In the genomic region with DNA sequence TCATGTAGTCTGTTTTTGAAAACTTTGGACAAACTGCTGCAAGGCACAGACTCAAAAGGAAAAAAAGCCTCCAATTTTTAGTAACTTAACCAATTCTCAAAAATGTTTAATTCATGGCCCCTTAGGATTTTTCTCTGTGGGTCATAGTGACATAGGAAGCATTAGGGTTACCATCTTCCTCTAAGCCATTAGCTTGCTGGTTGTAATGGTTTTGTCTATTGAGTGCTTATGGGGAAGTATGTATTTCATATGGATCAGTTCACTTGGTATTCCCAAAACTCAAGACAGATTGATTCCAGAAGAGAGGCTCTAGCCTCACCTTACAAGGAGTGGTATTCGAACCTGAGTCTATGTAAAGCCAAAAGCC, we compare ENCODE assay signal across 9 mouse cellular contexts. TPM values are rescaled to one million over a fixed set of nuclear protein-coding genes. Genes with fewer than 3 reads are reported as not detected.
DNase-seq lines count a peak whose midpoint lies in the region; ATAC-seq and TF ChIP-seq lines count a peak whose summit lies in the region.
"Had no signal": no experiment of that assay in that cellular context is flagged by ENCODE, and none has a peak within 500 bp of the region (broad histone marks: within the 10 kb centered on the region; RNA-seq: fewer than 3 reads in every experiment).

No protein-coding gene starts in this region.

- TF ChIP-seq POLR2A in cerebellum, adult 2 months (IDR thresholded peaks at IDR 0.05; ENCODE audit: borderline replicate concordance, insufficient read depth, low read length), result no peak

- H3K4me1 ChIP-seq in forebrain, embryonic 16.5 days (replicated peaks; ENCODE audit: control insufficient read depth, insufficient read depth, low read length), result peaks cover 12% of the 10 kb centered on the region
- peaks cover 23% of the 10 kb centered on the region for H3K4me1 ChIP-seq in liver, embryonic 15.5 days (replicated peaks)
- no peaks in the 10 kb centered on the region for H3K4me1 ChIP-seq in cerebellum, adult 2 months (ENCODE audit: control insufficient read depth, insufficient read depth, low read length)

- peak overlapping the region; percentile 72 for H3K4me3 ChIP-seq in gastrocnemius, adult 2 months
- peak overlapping the region; percentile 87 for H3K4me3 ChIP-seq in forebrain, embryonic 16.5 days (replicated peaks; ENCODE audit: low read length)
- H3K4me3 ChIP-seq in liver, embryonic 15.5 days (replicated peaks), result peak overlapping the region; percentile 85
- no peak overlapping the region for H3K4me3 ChIP-seq in cerebellum, adult 2 months (replicated peaks; ENCODE audit: insufficient read depth, low read depth, low read length)

- peak overlapping the region; percentile 80 for H3K9ac ChIP-seq in forebrain, embryonic 16.5 days (replicated peaks; ENCODE audit: low read depth, low read length)
- no peak overlapping the region for H3K9ac ChIP-seq in liver, embryonic 15.5 days

- WGBS in forebrain, embryonic 16.5 days, result 97% methylated on average over 1 of the region's 1 CpGs
- 60% methylated on average over 1 of the region's 1 CpGs for WGBS in liver, embryonic 15.5 days (ENCODE audit: insufficient replicate concordance)
- 96% methylated on average over 1 of the region's 1 CpGs for WGBS in cerebellum, adult 2 months

- no peaks in the 10 kb centered on the region for H3K27me3 ChIP-seq in forebrain, embryonic 16.5 days (replicated peaks; ENCODE audit: control insufficient read depth, insufficient read depth, low read length)
- H3K27me3 ChIP-seq in liver, embryonic 15.5 days, result no peaks in the 10 kb centered on the region
- no peaks in the 10 kb centered on the region for H3K27me3 ChIP-seq in cerebellum, adult 2 months (ENCODE audit: control insufficient read depth, insufficient read depth, low read length)

- peak overlapping the region; percentile 73 for H3K4me2 ChIP-seq in forebrain, embryonic 16.5 days (ENCODE audit: low read length)
- peak overlapping the region; percentile 82 for H3K4me2 ChIP-seq in liver, embryonic 15.5 days

- peaks cover 9% of the 10 kb centered on the region for H3K36me3 ChIP-seq in forebrain, embryonic 16.5 days (ENCODE audit: control insufficient read depth, insufficient read depth)
- peaks cover 20% of the 10 kb centered on the region for H3K36me3 ChIP-seq in liver, embryonic 15.5 days (replicated peaks)

- DNase-seq in gastrocnemius, adult 2 months, result no peak
- no peak for DNase-seq in gastrocnemius, postnatal 36 days
- peak; percentile 11 for DNase-seq in 416B (ENCODE audit: low read depth)
- no peak for DNase-seq in spleen, postnatal 36 days (ENCODE audit: low spot score in 2 of 2)
- DNase-seq in cerebellum, adult 2 months, result no peak
- DNase-seq in cerebellum, adult 11 months, result no peak
- DNase-seq: adrenal gland, postnatal 25 days had no signal

- no peak for TF ChIP-seq CTCF in gastrocnemius, adult 2 months (IDR thresholded peaks at IDR 0.05)
- TF ChIP-seq CTCF in cerebellum, adult 2 months (IDR thresholded peaks at IDR 0.05; ENCODE audit: borderline replicate concordance, insufficient read depth, low read depth, low read length), result no peak

- no peaks in the 10 kb centered on the region for H3K9me3 ChIP-seq in forebrain, embryonic 16.5 days (ENCODE audit: control insufficient read depth, low read length)
- H3K9me3 ChIP-seq in liver, embryonic 15.5 days (replicated peaks), result no peaks in the 10 kb centered on the region

- no peak for ATAC-seq in forebrain, embryonic 16.5 days
- no peak for ATAC-seq in liver, embryonic 15.5 days (ENCODE audit: insufficient read depth)

- intact Hi-C loops in gastrocnemius, adult 2 months (cut with DNase I), result loop anchor here (5.0 kb wide), 1 partner anchor 79 kb away; a partner anchor contains a TSS
- intact Hi-C loops in gastrocnemius, postnatal 36 days (cut with DNase I), result loop anchor here (5.0 kb wide), 1 partner anchor 76 kb away; a partner anchor contains a TSS

- H3K27ac ChIP-seq in gastrocnemius, adult 2 months, result peak overlapping the region; percentile 88
- peak overlapping the region; percentile 78 for H3K27ac ChIP-seq in forebrain, embryonic 16.5 days (ENCODE audit: low read length)
- peak overlapping the region; percentile 67; the same call in 1 of the 2 replicates for H3K27ac ChIP-seq in liver, embryonic 15.5 days (replicated peaks)
- no peak overlapping the region for H3K27ac ChIP-seq in cerebellum, adult 2 months (ENCODE audit: insufficient read depth, low read length)

RNA-seq across cellular contexts. Expression of a gene that starts 0.7 kb away (rescaled TPM):
- total RNA-seq in gastrocnemius, adult 2 months (2021), result 10 to 100 TPM; 13.6 to 14.8 TPM
- 10 to 100 TPM; 11.2 to 12.5 TPM for total RNA-seq in gastrocnemius, postnatal 36 days (2021)
- 62.7 and 66.2 TPM in 2 replicates for polyA plus RNA-seq in forebrain, embryonic 16.5 days (2015; fragmentation: Nextera tagmentation; extraction: Ambion mirVana)
- 22.3 and 22.5 TPM in 2 replicates for polyA plus RNA-seq in liver, embryonic 15.5 days (2015; fragmentation: Nextera tagmentation; extraction: Ambion mirVana)
- 67.6 and 69.2 TPM in 2 replicates for polyA plus RNA-seq in cerebellum, adult 2 months (2012; rRNA removed)

RNA-seq across cellular contexts. Expression of a gene that starts 40.6 kb away (rescaled TPM):
- total RNA-seq in gastrocnemius, adult 2 months (2021), result 10 to 100 TPM; 24.1 to 25.7 TPM
- total RNA-seq in gastrocnemius, postnatal 36 days (2021), result 10 to 100 TPM; 21.8 to 22.3 TPM
- polyA plus RNA-seq in forebrain, embryonic 16.5 days (2015; fragmentation: Nextera tagmentation; extraction: Ambion mirVana), result 164 and 177 TPM in 2 replicates
- polyA plus RNA-seq in liver, embryonic 15.5 days (2015; fragmentation: Nextera tagmentation; extraction: Ambion mirVana), result 14.8 and 15.9 TPM in 2 replicates
- polyA plus RNA-seq in cerebellum, adult 2 months (2012; rRNA removed), result 88.6 and 89.0 TPM in 2 replicates

RNA-seq across cellular contexts. Expression of a gene that starts 47.5 kb away (rescaled TPM):
- under 1 TPM; 0.69 to 0.70 TPM for total RNA-seq in gastrocnemius, adult 2 months (2021)
- total RNA-seq in gastrocnemius, postnatal 36 days (2021), result under 1 TPM; 0.72 to 0.87 TPM
- polyA plus RNA-seq in forebrain, embryonic 16.5 days (2015; fragmentation: Nextera tagmentation; extraction: Ambion mirVana), result 0.18 and 0.37 TPM in 2 replicates
- 2.8 and 3.4 TPM in 2 replicates for polyA plus RNA-seq in liver, embryonic 15.5 days (2015; fragmentation: Nextera tagmentation; extraction: Ambion mirVana)
- 0.41 and 0.44 TPM in 2 replicates for polyA plus RNA-seq in cerebellum, adult 2 months (2012; rRNA removed)
